Mouse (Mus musculus): ENCODE measurements around the gene Mrps34.
"Not testable (repeated sequence)": the region's sequence is repeated elsewhere in the genome, so short reads cannot be mapped to it uniquely, and the experiment has no call there.

The Mrps34 gene

DNA sequence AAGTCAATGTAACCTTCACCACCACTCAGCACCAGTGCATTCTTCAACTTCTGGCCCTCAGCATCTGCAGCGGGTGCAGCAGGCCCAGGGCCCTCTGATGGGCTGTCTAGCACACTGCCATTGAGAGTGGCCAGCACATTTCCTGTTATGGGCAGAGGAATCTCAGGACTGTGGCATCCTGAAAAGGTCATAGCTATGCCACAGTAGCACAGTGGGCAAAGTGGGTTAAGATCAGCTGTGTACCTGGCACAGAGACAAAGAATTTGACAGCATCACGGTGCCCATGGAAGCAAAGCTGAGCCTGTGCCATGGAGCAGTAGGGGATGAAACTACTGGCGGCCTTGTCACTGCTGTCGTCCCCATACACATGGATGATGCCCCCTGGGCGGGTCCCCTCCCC, 4.2 kb downstream of the Mrps34 start:
- in situ Hi-C loops (cut with MseI, MboI) = no loop called here

DNA sequence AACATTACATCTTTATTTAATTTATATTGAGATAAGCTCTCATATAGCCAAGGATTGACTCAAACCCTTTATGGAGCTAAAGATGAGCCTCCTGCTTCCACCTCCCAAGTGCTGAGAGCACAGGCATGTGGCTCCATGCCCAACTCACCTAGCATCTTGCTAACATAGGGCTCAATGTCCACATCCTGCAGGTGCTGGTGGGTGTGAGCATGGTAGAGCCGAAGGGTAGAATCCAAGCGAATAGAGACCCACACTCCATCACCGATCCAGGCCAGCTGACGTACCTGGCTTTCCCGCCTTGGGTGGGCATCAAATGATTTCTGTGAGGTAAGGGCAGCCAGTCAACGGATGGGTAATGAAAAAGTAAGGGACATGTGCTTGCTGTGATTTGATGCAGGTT, 5.1 kb downstream of the Mrps34 start:
- in situ Hi-C loops (cut with MseI, MboI) = no loop called here

DNA sequence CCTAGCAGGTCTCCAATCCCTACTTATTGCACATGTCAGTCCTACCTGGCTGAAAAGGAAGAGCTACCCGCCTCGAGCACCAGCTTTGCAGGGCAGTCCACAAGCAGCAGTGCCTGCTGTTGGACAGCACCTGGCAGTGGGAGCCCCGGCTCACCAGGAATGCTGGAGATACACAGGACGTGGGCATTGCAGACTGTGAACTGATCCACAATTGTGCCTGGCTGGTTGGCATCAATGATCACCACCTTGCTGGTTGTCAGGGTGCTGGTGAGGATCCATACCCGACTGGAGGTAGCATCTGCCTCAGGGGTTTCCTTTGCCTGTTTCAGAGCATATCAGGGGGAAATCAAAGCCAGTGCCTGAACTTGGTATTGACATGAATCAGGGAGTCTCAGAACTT, 7.2 kb downstream of the Mrps34 start:
- in situ Hi-C loops (cut with MseI, MboI) = no loop called here

DNA sequence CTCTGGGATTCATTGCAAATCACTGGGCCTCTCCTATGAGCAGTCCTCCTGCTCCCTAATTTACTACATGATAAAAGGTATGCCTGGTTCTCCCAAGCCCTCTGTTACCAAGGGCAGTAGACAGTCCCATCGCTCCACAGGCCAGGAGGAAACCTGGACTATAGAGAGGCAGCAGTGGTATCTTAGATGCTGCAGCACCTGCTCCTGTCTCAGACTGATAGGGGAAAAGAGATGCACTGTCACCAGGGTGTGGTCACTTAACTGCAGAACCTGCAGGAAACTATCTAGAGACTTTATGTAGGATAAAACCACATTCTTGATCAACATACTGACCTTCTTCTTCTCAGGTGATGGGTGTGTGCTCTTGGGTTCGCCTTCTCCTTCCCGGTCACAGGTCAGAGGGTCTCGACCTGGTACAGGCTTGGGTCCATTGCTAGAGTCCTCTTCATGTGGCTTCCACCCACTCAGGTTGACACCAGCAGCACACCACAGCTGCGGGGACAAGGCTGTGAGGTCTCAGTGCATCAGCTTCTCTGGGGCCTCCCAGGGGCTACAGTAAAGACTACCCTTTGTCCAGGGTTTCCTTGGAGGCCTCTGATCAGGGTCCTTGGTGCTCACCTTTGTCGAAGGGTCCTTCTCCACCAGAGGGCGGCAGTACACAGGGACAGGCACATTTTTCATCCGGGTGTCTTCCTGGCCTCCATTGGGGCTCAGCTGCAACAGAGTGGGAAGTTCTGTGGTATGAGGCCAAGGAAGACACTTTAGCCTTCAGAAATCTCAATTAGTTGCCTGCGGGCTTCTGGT, 8.0 kb downstream of the Mrps34 start:
- in situ Hi-C loops (cut with MseI, MboI) = no loop called here

DNA sequence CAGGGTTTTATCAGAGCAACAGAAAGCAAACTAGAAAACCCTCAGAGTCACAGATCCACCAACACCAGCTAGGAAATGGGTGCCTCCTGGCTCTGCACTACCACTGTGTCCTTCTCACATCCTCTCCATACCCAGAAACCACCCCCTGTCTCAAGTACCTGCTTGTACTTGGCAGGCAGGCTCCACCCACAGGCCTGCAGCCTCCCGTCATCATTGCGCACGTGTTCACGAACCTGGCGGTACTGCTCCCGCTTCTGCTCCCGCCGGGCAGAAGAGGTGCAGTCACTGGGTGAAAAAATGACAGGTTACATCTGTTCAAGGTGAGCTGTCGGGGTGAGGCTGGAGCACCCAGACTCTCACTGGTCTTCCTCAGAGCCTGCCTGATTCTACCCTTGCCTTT, 8.9 kb downstream of the Mrps34 start:
- in situ Hi-C loops (cut with MseI, MboI) = no loop called here

DNA sequence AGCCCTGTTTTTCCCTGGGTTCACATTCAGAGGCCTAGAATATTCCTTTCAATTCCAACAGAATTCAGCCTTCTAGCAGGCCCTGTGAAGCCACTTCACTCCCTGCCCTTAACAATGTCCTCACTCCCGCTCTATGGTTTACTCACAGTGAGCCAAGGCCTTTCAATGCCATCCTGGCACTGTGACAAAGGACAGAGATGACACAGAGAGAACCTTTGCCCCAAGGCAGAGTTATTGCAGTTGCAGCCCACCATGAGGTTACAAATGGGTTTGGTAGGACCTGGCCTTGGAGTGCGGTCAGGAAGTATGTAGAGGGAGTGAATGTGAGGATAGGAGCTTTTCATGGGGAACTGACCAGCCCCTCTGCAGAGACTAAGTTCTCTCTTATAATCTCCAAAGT, 12.7 kb downstream of the Mrps34 start:
- in situ Hi-C loops (cut with MseI, MboI) = no loop called here

DNA sequence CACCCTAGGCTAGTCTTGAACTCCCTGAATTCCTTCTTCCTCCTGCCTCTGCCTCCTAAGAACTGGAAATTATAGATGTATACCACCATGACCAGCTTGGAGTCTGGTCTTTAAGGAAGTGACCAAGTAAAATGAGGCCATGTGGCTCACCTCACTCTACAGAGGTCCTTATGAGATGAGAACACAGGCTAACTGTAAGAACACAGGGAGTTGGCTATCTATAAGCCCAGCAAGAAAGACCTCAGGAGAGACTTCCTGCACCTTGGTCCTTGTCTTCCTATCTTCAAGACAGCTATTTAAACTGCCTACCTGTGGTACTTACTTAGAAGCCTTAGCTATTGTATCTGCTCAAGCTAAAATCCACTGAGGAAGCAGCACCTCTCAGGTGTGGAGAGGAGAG, 19.1 kb downstream of the Mrps34 start:
- in situ Hi-C loops (cut with MseI, MboI) = no loop called here

DNA sequence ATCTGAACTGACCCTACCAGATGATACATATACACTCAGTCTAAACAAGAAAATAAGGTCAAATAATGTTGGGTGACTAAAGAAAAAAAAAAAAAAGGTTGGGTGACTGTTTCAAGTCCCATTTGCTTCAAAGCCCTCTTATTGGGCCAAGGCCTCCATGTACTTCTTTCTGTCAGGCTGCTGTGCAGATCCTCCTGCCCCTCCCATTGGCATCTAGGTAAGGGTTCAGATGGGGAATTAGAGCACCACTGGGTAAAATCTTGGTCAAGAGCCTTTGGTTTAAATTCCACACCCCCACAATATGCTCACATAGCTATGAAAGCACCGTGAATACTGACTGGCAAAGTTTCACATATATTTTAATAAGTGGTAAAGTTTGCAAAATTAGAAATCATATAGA, 28.3 kb downstream of the Mrps34 start:
- in situ Hi-C loops (cut with MseI, MboI) = no loop called here

DNA sequence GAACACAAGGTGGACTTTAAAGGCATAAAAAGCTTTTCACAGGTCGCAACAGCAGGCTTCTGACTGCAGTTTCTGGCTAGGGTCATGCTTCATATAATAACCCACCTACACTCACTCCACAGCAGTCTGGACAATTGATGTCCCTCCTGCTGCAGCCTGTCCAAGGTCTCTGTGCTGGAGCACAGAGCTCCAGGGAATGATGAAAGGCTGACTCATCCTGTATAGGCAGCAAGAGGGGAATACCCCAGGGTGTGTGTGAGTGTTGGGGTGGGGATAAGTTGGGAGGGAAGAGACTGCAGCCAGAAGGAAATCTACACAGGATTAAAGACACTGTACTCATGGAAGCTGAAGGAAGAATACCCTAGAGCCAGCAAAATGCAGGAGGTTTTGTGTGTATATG, 34.6 kb downstream of the Mrps34 start:
- in situ Hi-C loops (cut with MseI, MboI) = no loop called here

DNA sequence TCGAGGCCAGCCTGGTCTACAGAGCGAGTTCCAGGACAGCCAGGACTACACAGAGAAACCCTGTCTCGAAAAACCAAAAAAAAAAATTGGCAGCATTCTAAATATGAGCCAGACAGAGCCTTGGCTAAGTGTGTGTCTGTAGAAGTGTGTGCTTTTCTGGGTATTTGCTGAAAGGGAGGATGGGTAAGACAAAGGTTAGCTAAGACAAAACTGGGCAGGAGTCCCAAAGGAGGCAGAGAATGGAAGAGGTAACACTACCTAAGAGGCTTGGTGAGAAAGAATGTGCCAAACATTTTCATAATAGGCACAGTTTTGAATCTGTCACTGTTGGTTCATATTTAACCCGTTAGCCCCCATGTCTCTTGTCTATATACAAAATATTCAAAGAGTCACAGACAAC, 37.5 kb downstream of the Mrps34 start:
- in situ Hi-C loops (cut with MseI, MboI) = no loop called here

DNA sequence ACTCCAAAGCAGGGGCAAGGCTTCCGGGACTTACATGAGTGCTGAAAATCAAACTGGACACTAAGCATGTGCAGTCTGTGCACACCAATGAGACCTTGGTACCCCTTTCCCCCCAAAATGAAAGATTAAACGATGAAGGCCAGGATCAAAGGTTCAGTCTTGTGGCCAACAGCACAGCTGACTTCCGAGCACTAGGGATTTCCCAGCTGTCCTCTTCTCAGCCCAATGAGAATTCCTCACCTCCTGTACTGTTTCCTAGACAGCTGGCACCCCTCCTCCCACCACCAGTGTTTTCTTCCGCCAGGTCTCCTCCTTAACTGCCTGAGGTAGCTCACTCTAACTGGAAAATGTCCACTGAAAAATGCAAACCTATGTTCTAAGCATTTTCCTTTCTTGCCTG, 38.2 kb downstream of the Mrps34 start:
- in situ Hi-C loops (cut with MseI, MboI) = no loop called here

DNA sequence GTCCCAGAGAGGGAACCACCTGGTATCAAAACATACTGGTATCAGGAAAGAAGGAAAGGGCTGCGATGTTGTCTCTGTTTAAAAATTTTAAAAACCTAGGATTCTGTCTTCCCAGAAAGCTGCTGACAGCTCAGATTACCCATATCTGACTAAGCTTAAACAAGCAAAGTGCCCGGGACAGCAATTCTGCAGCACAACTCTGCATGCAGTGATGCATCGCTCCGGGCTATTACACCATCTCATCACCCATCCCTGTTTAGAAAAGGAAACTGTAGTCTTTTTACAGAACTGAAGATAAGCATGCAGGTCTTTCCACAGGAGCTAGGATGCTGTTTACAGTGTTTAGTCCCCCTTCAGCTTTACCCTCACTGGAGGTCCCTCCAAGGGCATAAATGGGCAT, 40.0 kb downstream of the Mrps34 start:
- in situ Hi-C loops (cut with MseI, MboI) = no loop called here

DNA sequence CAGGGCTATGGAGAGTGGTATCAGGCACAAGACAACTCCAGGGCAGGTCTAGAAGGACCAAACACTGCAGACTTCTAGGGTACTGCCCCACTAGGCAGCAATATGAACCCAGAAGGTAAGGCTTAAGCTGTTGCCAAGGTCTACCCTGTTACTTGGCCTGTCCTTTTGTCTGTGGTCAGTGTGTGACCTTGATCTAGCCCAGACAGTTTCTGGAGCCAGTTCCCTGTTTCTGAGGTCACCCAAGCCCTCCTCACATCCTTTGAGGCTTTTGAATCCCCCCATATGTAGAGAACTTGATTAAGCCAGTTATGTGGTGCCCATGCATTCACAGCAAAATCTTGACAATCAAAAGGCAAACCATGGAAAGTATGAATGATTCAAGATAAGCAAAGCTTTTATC, 40.8 kb downstream of the Mrps34 start:
- in situ Hi-C loops (cut with MseI, MboI) = no loop called here

DNA sequence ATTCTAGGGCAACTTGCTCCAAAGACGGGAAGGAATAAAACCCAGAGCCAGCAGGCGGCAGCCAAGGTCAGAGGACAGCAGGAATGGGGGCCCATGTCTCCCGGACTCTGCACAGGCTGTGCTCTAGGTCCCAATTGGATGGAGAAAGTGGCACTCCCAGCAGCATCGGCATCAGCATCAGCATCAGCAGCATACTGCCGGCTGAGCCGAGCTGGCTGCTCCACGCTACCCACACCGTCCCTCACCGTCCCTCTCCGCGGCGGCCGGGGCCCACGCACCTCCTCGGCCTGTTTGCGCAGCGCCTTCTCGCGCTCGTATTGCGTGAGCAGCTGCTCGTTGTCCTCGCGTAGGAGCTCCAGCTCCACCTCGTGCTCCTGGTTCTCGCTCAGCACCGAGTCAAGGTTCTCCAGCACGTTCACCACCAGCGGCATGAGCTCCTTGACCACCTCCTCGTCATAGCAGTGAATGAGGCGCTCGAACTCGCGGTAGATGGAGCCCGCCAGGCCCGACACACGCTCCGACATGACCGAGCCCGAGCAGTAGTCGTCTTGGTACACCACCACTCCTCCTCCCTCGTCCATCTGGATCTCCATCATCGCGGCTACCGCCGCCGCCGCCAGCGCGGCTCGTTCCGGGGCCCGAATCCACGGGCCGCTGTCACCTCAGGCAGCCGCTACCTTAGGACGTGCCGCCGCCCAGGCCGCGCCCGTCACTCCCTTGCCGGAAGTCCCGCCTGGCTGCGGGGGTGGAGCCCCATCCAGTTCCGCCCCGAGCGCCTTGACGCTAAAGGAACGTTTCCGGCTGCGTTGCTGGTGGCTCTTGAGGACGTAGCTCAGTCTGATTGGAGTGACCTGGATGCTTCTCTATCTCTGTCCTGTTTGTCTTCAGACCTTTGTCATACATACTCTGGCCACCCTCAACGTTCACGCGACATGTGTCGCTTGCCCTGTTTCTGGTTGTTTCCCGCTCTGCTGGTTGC, 41.6 kb downstream of the Mrps34 start, which contains the start of gene Mapk8ip3:
Mapk8ip3 (minus strand) TSS at position 719 of the 979 bp plus-strand sequence.
- in situ Hi-C loops (cut with MseI, MboI) = no loop called here

DNA sequence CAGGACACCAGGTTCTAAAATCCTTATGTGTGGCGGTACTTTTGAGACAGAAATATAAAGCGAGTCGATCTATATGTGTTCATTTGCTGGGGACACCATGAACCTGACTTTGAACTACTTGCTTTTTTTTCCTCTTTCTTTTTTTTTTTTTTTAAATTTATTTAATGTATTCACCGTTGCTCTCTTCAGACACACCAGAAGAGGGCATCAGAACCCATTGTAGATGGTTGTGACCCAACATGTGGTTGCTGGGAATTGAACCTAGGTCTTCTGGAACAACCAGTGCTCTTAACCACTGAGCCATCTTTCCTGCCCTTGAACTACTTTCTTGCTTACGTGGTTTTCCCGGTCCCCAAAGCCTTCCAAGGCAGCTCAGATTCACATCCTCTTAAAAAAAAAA, 42.4 kb downstream of the Mrps34 start:
- in situ Hi-C loops (cut with MseI, MboI) = no loop called here

DNA sequence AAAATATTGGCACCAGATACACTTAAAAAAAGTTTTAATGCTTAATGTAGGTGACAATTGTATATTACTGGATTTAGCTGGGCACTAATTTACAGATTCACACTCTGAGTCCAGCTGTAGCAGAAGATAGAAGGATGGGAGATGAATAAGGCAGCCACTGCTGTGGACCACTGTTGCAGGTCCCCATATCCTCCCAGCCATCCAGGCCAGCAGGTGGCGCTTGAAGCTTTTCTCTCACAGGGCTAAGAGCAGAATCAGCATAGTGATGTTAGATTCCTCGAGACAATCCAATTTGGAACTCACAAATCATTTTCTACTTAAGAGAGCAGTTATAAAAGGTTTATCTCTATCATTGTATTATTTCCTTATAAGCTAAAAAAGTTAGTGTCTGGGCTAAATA, 47.5 kb downstream of the Mrps34 start:
- in situ Hi-C loops (cut with MseI, MboI) = not testable (repeated sequence)

DNA sequence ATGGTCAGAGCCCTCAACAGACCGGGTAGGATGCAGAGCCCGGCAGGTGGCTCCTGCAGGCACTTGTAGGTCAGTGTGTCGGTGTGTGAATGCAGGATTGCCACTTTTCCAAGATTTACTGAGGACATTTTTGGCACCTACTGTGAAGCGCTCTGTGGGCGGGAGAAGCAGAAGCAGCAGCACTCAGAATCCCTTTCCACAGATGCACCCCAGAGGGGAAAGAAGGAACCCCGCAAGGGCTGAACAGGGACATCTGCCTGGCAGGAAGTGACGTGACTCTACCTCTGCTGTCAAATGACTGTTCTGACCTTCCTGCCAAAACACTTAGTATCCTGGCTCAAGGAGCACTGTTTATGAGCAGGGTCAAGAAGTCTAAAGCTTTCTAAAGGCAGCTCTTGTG, 48.1 kb downstream of the Mrps34 start:
- in situ Hi-C loops (cut with MseI, MboI) = no loop called here

DNA sequence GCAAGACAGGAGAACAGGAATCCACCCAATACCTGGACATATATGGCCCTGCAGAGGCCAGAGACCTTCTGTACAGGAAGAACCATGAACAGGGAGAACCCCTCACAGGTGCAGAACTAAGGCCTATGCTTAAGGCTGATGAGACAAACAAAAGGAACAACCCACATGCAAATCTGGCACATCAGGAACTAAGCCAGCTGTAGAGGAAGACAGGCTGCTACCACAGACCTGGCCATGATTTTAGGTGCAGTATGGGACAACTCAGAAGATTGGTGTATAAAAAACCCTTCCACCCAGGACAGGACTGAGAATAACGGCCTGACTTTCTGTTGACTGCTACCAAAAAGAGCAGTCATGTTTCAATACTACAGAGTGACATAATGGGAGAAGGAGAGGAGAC, 48.7 kb downstream of the Mrps34 start:
- in situ Hi-C loops (cut with MseI, MboI) = not testable (repeated sequence)

Data from mouse trophoblast stem cell (cell line).